Mouse (Mus musculus) spleen, adult 2 months (tissue): ENCODE measurements around the gene Gm42688.

Experiments used
- CTCF ChIP-seq: fragments of 200-500 bp; IDR thresholded peaks from 2 replicates; pipeline ENCODE4 v1.5.1; 2011; ENCODE audit warnings: mild to moderate bottlenecking, inconsistent platforms; ENCODE audit not compliant: insufficient read depth, insufficient read length, insufficient replicate concordance; ENCODE audit errors: extremely low read depth
- POLR2A ChIP-seq: fragments of 200-500 bp; IDR thresholded peaks from 2 replicates; pipeline ENCODE4 v1.6.1; 2011; ENCODE audit warnings: low read depth, low read length, inconsistent platforms

GRCm38 (mm10) chr6:83117616-83118015 is 16.2 kb downstream of the Gm42688 start:
- TF ChIP-seq POLR2A (no peak), CTCF (no peak)
